Mouse (Mus musculus): ENCODE measurements at regions not wholly inside any gene's neighbourhood (a gene's known extent, or its start where the extent isn't known, plus 50 kb on each side); places are given as distances from the start of the nearest gene placed in this dataset.

DNA sequence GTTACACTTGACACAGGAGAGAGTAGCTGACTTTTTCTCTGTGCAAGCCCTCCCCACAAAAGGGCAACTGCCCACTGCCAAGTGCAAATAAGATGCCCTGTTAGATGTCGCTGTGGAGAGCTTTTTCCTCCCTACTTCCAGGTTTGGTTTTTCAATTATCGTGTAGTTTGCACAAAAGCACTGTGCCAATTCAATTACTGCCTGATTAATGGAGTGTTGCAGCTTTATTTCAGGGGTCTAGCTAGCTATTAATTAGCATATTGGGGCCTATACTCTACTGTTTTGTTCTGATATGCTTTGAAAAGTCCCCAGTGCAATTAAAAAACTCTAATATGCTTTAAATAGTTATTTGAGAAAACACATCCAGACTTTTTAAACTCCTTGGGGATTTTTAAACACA, 676.6 kb upstream of the Pou3f3 start:
- no peak overlapping the region for H3K4me3 ChIP-seq (ENCODE audit: insufficient read depth, poor library complexity, severe bottlenecking)
- H3K36me3 ChIP-seq (ENCODE audit: control insufficient read depth, insufficient read depth), result no peaks in the 10 kb centered on the region
- TF ChIP-seq FOSL1 (IDR thresholded peaks at IDR 0.05; ENCODE audit: insufficient read depth, low read length, poor library complexity, severe bottlenecking), result no peak
- no peak for TF ChIP-seq MAX (IDR thresholded peaks at IDR 0.05)
- no peak for TF ChIP-seq MYOG (IDR thresholded peaks at IDR 0.05; ENCODE audit: control insufficient read depth, extremely low read depth, insufficient read length)
- TF ChIP-seq MYOD1 (IDR thresholded peaks at IDR 0.05; ENCODE audit: control insufficient read depth, insufficient read length, low read depth), result no peak
- no peak for TF ChIP-seq USF1 (IDR thresholded peaks at IDR 0.05; ENCODE audit: low read depth)
- no peak for TF ChIP-seq CEBPB (IDR thresholded peaks at IDR 0.05; ENCODE audit: low read depth)
- no peak for TF ChIP-seq CTCF (IDR thresholded peaks at IDR 0.05; ENCODE audit: control insufficient read depth, insufficient read depth, insufficient read length)
- no peaks in the 10 kb centered on the region for H3K79me3 ChIP-seq (ENCODE audit: low read depth)
- H3ac ChIP-seq (ENCODE audit: control insufficient read depth, insufficient read length, low read depth), result no peak overlapping the region
- no peaks in the 10 kb centered on the region for H3K27me3 ChIP-seq (ENCODE audit: control insufficient read depth, insufficient read depth, insufficient read length)
- H3K79me2 ChIP-seq (ENCODE audit: control insufficient read depth, insufficient read depth), result no peaks in the 10 kb centered on the region

DNA sequence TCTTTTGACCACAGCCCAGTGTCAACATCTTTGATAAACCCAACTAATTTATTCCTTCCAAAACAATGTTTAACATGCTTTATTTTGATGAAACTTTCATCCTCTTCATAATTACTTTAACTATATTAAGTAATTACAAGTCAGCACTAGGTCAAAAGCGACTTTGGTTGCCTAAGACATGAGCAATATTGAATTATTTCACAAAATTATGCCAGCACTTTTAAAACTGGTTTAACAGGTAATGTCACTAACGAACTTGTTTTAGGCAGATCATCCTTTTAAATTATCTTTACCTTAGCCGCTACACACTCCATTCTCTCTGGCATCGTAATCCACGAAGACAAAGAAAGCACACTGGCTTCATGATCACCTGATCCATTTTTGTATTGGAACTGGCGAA, 669.8 kb upstream of the Pou3f3 start:
- Histone ChIP-seq H3K4me3 (ENCODE audit: insufficient read depth, poor library complexity, severe bottlenecking) (no peak overlapping the region), H3K36me3 (ENCODE audit: control insufficient read depth, insufficient read depth) (no peaks in the 10 kb centered on the region), H3K27me3 (ENCODE audit: control insufficient read depth, insufficient read depth, insufficient read length) (no peaks in the 10 kb centered on the region), H3K79me2 (ENCODE audit: control insufficient read depth, insufficient read depth) (no peaks in the 10 kb centered on the region), H3K79me3 (ENCODE audit: low read depth) (no peaks in the 10 kb centered on the region), H3ac (ENCODE audit: control insufficient read depth, insufficient read length, low read depth) (no peak overlapping the region)
- no peak for TF ChIP-seq FOSL1 (IDR thresholded peaks at IDR 0.05; ENCODE audit: insufficient read depth, low read length, poor library complexity, severe bottlenecking)
- TF ChIP-seq USF1 (IDR thresholded peaks at IDR 0.05; ENCODE audit: low read depth), result no peak
- no peak for TF ChIP-seq CEBPB (IDR thresholded peaks at IDR 0.05; ENCODE audit: low read depth)
- no peak for TF ChIP-seq MYOD1 (IDR thresholded peaks at IDR 0.05; ENCODE audit: control insufficient read depth, insufficient read length, low read depth)
- TF ChIP-seq MYOG (IDR thresholded peaks at IDR 0.05; ENCODE audit: control insufficient read depth, extremely low read depth, insufficient read length), result no peak
- TF ChIP-seq CTCF (IDR thresholded peaks at IDR 0.05; ENCODE audit: control insufficient read depth, insufficient read depth, insufficient read length), result no peak
- TF ChIP-seq MAX (IDR thresholded peaks at IDR 0.05), result no peak

DNA sequence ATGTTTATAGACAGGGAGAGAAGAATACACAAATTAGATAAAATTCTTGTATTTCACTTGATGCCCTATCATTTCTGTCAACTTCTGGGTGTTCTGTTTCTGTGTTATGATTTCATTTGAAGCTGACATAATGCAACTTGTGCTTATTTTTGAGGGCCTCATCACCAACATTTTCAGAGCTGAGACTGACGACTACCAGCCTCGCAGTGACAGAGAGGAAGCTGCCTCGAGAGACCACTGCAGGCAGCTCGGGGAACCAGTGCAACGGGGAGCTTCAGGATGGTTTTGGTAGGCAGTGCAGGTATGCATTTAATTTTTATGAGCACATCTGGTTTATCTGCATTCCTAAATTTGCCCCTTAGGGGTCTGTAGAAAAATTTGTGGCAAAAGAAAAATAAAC, 669.1 kb upstream of the Pou3f3 start:
- H3K4me3 ChIP-seq (ENCODE audit: insufficient read depth, poor library complexity, severe bottlenecking), result no peak overlapping the region
- H3ac ChIP-seq (ENCODE audit: control insufficient read depth, insufficient read length, low read depth), result no peak overlapping the region
- no peaks in the 10 kb centered on the region for H3K36me3 ChIP-seq (ENCODE audit: control insufficient read depth, insufficient read depth)
- H3K27me3 ChIP-seq (ENCODE audit: control insufficient read depth, insufficient read depth, insufficient read length), result no peaks in the 10 kb centered on the region
- no peaks in the 10 kb centered on the region for H3K79me2 ChIP-seq (ENCODE audit: control insufficient read depth, insufficient read depth)
- no peaks in the 10 kb centered on the region for H3K79me3 ChIP-seq (ENCODE audit: low read depth)
- TF ChIP-seq MYOD1 (IDR thresholded peaks at IDR 0.05; ENCODE audit: control insufficient read depth, insufficient read length, low read depth) (no peak), MAX (IDR thresholded peaks at IDR 0.05) (no peak), MYOG (IDR thresholded peaks at IDR 0.05; ENCODE audit: control insufficient read depth, extremely low read depth, insufficient read length) (no peak), CTCF (IDR thresholded peaks at IDR 0.05; ENCODE audit: control insufficient read depth, insufficient read depth, insufficient read length) (no peak)

DNA sequence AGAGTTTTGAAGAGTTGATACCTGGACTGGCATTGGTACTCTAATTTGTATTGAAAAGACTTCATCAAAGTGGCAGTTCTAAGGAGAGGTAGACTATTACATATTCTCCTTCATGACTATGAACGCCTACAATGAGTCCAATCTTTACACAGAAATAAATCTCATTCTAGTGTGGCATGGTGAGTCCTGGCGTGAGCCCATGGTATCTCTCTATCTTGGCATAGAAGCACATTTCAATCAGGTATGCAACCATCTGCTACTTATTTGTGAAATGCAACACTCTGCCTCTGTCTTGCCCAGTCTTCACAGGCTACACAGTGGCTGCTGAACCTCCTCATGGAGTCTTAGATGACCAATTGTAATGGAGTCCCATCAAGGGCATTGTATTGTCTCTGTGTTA, 661.8 kb upstream of the Pou3f3 start:
- Histone ChIP-seq H3K79me3 (ENCODE audit: low read depth) (no peaks in the 10 kb centered on the region), H3K36me3 (ENCODE audit: control insufficient read depth, insufficient read depth) (no peaks in the 10 kb centered on the region), H3K4me3 (ENCODE audit: insufficient read depth, poor library complexity, severe bottlenecking) (no peak overlapping the region), H3K79me2 (ENCODE audit: control insufficient read depth, insufficient read depth) (no peaks in the 10 kb centered on the region), H3K27me3 (ENCODE audit: control insufficient read depth, insufficient read depth, insufficient read length) (no peaks in the 10 kb centered on the region), H3ac (ENCODE audit: control insufficient read depth, insufficient read length, low read depth) (no peak overlapping the region)
- no peak for TF ChIP-seq MYOD1 (IDR thresholded peaks at IDR 0.05; ENCODE audit: control insufficient read depth, insufficient read length, low read depth)

DNA sequence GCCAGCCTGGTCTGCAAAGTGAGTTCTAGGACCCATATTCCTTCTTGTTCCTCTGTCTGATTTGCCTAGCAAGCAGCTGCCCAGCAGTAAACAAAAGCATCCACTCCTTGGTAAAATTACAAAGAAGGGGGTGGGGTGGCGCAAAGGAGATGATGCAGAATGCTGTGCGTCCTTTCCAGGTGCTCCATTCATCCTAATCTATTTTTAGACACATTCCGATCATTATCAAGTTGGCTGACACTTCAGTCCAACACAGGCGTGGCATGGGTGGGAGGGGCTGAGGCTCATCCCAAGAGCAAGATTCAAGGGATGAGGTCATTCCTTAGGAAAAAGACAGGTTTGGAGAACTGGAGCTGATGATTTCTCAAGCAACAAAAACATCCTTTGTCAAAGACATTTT, 660.2 kb upstream of the Pou3f3 start:
- H3K27me3 ChIP-seq (ENCODE audit: control insufficient read depth, insufficient read depth, insufficient read length), result no peaks in the 10 kb centered on the region
- no peaks in the 10 kb centered on the region for H3K36me3 ChIP-seq (ENCODE audit: control insufficient read depth, insufficient read depth)
- no peak overlapping the region for H3ac ChIP-seq (ENCODE audit: control insufficient read depth, insufficient read length, low read depth)
- H3K79me3 ChIP-seq (ENCODE audit: low read depth), result no peaks in the 10 kb centered on the region
- H3K4me3 ChIP-seq (ENCODE audit: insufficient read depth, poor library complexity, severe bottlenecking), result no peak overlapping the region
- no peaks in the 10 kb centered on the region for H3K79me2 ChIP-seq (ENCODE audit: control insufficient read depth, insufficient read depth)
- TF ChIP-seq CEBPB (IDR thresholded peaks at IDR 0.05; ENCODE audit: low read depth) (no peak), CTCF (IDR thresholded peaks at IDR 0.05; ENCODE audit: control insufficient read depth, insufficient read depth, insufficient read length) (no peak), USF1 (IDR thresholded peaks at IDR 0.05; ENCODE audit: low read depth) (no peak), MYOD1 (IDR thresholded peaks at IDR 0.05; ENCODE audit: control insufficient read depth, insufficient read length, low read depth) (no peak), FOSL1 (IDR thresholded peaks at IDR 0.05; ENCODE audit: insufficient read depth, low read length, poor library complexity, severe bottlenecking) (no peak), MYOG (IDR thresholded peaks at IDR 0.05; ENCODE audit: control insufficient read depth, extremely low read depth, insufficient read length) (no peak), MAX (IDR thresholded peaks at IDR 0.05) (no peak)

DNA sequence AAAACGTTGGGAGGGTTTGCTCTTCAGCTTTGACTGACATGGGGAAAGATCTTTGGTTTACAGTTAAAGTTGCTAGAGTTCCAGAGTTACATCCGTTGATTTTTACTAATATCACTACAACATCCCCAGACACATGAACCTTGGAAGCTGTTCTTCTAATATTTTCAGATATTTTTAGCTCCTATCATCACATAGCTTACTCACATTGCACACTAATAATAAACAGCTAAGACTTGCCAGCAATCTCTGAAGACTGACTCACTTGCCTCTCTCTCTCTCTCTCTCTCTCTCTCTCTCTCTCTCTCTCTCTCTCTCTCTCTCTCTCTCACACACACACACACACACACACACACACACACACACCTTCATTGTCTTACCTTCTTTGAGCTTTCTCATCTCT, 654.0 kb upstream of the Pou3f3 start:
- no peaks in the 10 kb centered on the region for H3K27me3 ChIP-seq (ENCODE audit: control insufficient read depth, insufficient read depth, insufficient read length)
- H3K79me3 ChIP-seq (ENCODE audit: low read depth), result no peaks in the 10 kb centered on the region
- H3ac ChIP-seq (ENCODE audit: control insufficient read depth, insufficient read length, low read depth), result no peak overlapping the region
- H3K79me2 ChIP-seq (ENCODE audit: control insufficient read depth, insufficient read depth), result no peaks in the 10 kb centered on the region
- TF ChIP-seq FOSL1 (IDR thresholded peaks at IDR 0.05; ENCODE audit: insufficient read depth, low read length, poor library complexity, severe bottlenecking) (no peak), CEBPB (IDR thresholded peaks at IDR 0.05; ENCODE audit: low read depth) (no peak), CTCF (IDR thresholded peaks at IDR 0.05; ENCODE audit: control insufficient read depth, insufficient read depth, insufficient read length) (no peak), MYOG (IDR thresholded peaks at IDR 0.05; ENCODE audit: control insufficient read depth, extremely low read depth, insufficient read length) (no peak), USF1 (IDR thresholded peaks at IDR 0.05; ENCODE audit: low read depth) (no peak), MAX (IDR thresholded peaks at IDR 0.05) (no peak), MYOD1 (IDR thresholded peaks at IDR 0.05; ENCODE audit: control insufficient read depth, insufficient read length, low read depth) (no peak)
- no peaks in the 10 kb centered on the region for H3K36me3 ChIP-seq (ENCODE audit: control insufficient read depth, insufficient read depth)
- no peak overlapping the region for H3K4me3 ChIP-seq (ENCODE audit: insufficient read depth, poor library complexity, severe bottlenecking)

All from C2C12 (cell line).